Mouse (Mus musculus): ENCODE data around the gene Atg9a. TPM values are rescaled to one million over a fixed set of nuclear protein-coding genes. Genes with fewer than 3 reads are reported as not detected.

Gene Atg9a
- polyA plus RNA-seq, 1 experiment from 2014 or later = 27.6 TPM

DNA sequence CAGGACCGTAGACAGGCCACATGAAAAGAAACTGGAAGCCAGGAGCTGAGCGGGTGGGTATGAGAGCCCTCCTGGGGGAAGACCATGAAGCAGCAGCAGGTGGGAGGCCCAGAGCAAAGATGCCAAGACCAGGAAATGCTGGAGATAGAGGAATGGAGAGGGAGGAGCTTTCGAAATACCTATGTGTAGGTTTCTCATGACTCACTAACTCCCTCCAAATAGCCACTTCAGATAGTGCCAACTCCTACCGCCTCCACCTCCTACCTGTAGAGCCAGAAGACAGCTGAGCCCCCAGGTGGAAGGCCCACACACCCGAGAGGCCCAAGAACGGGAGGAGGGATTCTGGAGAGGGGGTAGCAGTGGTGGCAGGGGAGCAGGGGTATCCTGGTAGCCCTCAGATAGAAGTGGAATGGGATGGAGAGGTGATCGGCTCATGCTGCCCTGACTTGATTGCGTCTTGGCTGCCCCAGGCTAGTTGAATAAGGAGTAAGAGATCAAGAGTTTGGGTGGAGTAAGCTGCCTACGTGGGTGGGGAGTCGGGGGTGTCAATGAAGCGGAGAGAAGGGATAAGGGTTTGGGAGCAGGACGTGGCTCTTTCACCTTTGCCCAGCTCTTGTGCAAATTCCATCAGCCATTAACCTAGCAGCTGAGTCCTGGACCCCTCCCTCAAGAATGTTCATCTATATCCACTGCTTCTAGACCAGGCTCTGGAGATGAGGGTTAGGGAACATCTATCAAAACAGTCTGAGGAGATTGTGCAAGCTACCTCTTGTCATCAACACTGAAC, 58.4 kb downstream of the Atg9a start, which contains the start of gene Slc23a3:
Gene Slc23a3 (minus strand): TSS at position 470 of the 787 bp plus-strand sequence.
- no peak within 1 kb of the TSS for H3K9ac ChIP-seq
- H3K4me2 ChIP-seq = no peak within 1 kb of the TSS
- no peaks in the 10 kb centered on the region for H3K9me3 ChIP-seq
- no peak within 1 kb of the TSS for H3K27ac ChIP-seq
- H3K4me3 ChIP-seq = no peak within 1 kb of the TSS
- WGBS = 38% methylated on average over 12 of the region's 12 CpGs
- H3K27me3 ChIP-seq = no peaks in the 10 kb centered on the region
- peaks cover 30% of the 10 kb centered on the region for H3K36me3 ChIP-seq
- ATAC-seq (ENCODE audit: borderline replicate concordance, extremely low read depth, low FRiP score, low TSS enrichment) = no peak
- no peaks in the 10 kb centered on the region for H3K4me1 ChIP-seq

Small RNA genes lying within 50 kb of the gene (microRNA-seq; reads per million reads assigned to microRNA genes)
- gene Gm27943 = not detected

Other genes starting within 250 kb of the Atg9a start
- 0.06 and 0.07 TPM in 2 replicates for gene Ihh, start 240.5 kb downstream of the Atg9a start, polyA plus RNA-seq (2015; fragmentation: Nextera tagmentation; extraction: Ambion mirVana)
- 9.1 and 10.4 TPM in 2 replicates for gene Nhej1, start 67.0 kb downstream of the Atg9a start, polyA plus RNA-seq (2015; fragmentation: Nextera tagmentation; extraction: Ambion mirVana)
- 0.33 and 0.41 TPM in 2 replicates for gene Slc23a3, start 58.3 kb downstream of the Atg9a start, polyA plus RNA-seq (2015; fragmentation: Nextera tagmentation; extraction: Ambion mirVana)
- 36.5 and 41.6 TPM in 2 replicates for gene Cnppd1, start 49.5 kb downstream of the Atg9a start, polyA plus RNA-seq (2015; fragmentation: Nextera tagmentation; extraction: Ambion mirVana)
- gene Retreg2, start 49.4 kb downstream of the Atg9a start, polyA plus RNA-seq (2015; fragmentation: Nextera tagmentation; extraction: Ambion mirVana) = 48.6 and 49.8 TPM in 2 replicates
- 38.1 and 39.9 TPM in 2 replicates for gene Zfand2b, start 23.6 kb downstream of the Atg9a start, polyA plus RNA-seq (2015; fragmentation: Nextera tagmentation; extraction: Ambion mirVana)
- gene Abcb6, start 11.8 kb downstream of the Atg9a start, polyA plus RNA-seq (2015; fragmentation: Nextera tagmentation; extraction: Ambion mirVana) = 16.1 and 17.1 TPM in 2 replicates
- gene Ankzf1, start within 50 bp of the Atg9a start, polyA plus RNA-seq (2015; fragmentation: Nextera tagmentation; extraction: Ambion mirVana) = 21.8 and 23.2 TPM in 2 replicates
- gene Glb1l, start 18.6 kb upstream of the Atg9a start, polyA plus RNA-seq (2015; fragmentation: Nextera tagmentation; extraction: Ambion mirVana) = 16.2 and 16.6 TPM in 2 replicates
- gene Stk16, start 18.6 kb upstream of the Atg9a start, polyA plus RNA-seq (2015; fragmentation: Nextera tagmentation; extraction: Ambion mirVana) = 136 and 137 TPM in 2 replicates
- gene Tuba4a, start 27.7 kb upstream of the Atg9a start, polyA plus RNA-seq (2015; fragmentation: Nextera tagmentation; extraction: Ambion mirVana) = 35.8 and 44.9 TPM in 2 replicates
- not detected in 2 replicates for gene A630095N17Rik, start 39.9 kb upstream of the Atg9a start, polyA plus RNA-seq (2015; fragmentation: Nextera tagmentation; extraction: Ambion mirVana)
- gene Dnajb2, start 44.2 kb upstream of the Atg9a start, polyA plus RNA-seq (2015; fragmentation: Nextera tagmentation; extraction: Ambion mirVana) = 30.8 and 33.3 TPM in 2 replicates
- gene Ptprn, start 72.3 kb upstream of the Atg9a start, polyA plus RNA-seq (2015; fragmentation: Nextera tagmentation; extraction: Ambion mirVana) = 0.39 and 0.72 TPM in 2 replicates
- 0.91 and 1.4 TPM in 2 replicates for gene Resp18, start 86.2 kb upstream of the Atg9a start, polyA plus RNA-seq (2015; fragmentation: Nextera tagmentation; extraction: Ambion mirVana)
- 121 and 124 TPM in 2 replicates for gene Dnpep, start 125.8 kb upstream of the Atg9a start, polyA plus RNA-seq (2015; fragmentation: Nextera tagmentation; extraction: Ambion mirVana)
- gene Des, start 168.1 kb upstream of the Atg9a start, polyA plus RNA-seq (2015; fragmentation: Nextera tagmentation; extraction: Ambion mirVana) = 57.1 and 59.5 TPM in 2 replicates
- gene Speg, start 183.1 kb upstream of the Atg9a start, polyA plus RNA-seq (2015; fragmentation: Nextera tagmentation; extraction: Ambion mirVana) = 41.6 and 42.8 TPM in 2 replicates
- gene Gmppa, start 243.7 kb upstream of the Atg9a start, polyA plus RNA-seq (2015; fragmentation: Nextera tagmentation; extraction: Ambion mirVana) = 80.3 and 88.5 TPM in 2 replicates